20 mouse cellular contexts compared by ENCODE assay signal in genomic region chr2:68879071-68879651, GRCm38 (mm10). TPM values are rescaled to one million over a fixed set of nuclear protein-coding genes. Genes with fewer than 3 reads are reported as not detected.
DNase-seq lines count a peak whose midpoint lies in the region; ATAC-seq and TF ChIP-seq lines count a peak whose summit lies in the region.
"Had no signal": no experiment of that assay in that cellular context is flagged by ENCODE, and none has a peak within 500 bp of the region (broad histone marks: within the 10 kb centered on the region; RNA-seq: fewer than 3 reads in every experiment).

No protein-coding gene starts in this region.

- H3ac ChIP-seq in C2C12 (ENCODE audit: control insufficient read depth, insufficient read length, low read depth): no peak overlapping the region

- H3K9me3 ChIP-seq in intestine, embryonic 14.5 days (ENCODE audit: control insufficient read depth, low read length): no peaks in the 10 kb centered on the region
- no peaks in the 10 kb centered on the region for H3K9me3 ChIP-seq in forebrain, embryonic 11.5 days (ENCODE audit: control insufficient read depth, low read length)
- H3K9me3 ChIP-seq: heart, embryonic 10.5 days; midbrain, embryonic 12.5 days had no signal

- peaks cover 36% of the 10 kb centered on the region for H3K79me3 ChIP-seq in C2C12 (ENCODE audit: low read depth)

- peaks cover 86% of the 10 kb centered on the region for H3K79me2 ChIP-seq in C2C12 (ENCODE audit: control insufficient read depth, insufficient read depth)

- H3K27ac ChIP-seq in intestine, embryonic 14.5 days (ENCODE audit: low read depth): no peak overlapping the region
- H3K27ac ChIP-seq in forebrain, embryonic 11.5 days (ENCODE audit: low read depth, low read length): no peak overlapping the region
- H3K27ac ChIP-seq: embryonic facial prominence, embryonic 12.5 days; heart, embryonic 10.5 days; hindbrain, embryonic 14.5 days; midbrain, embryonic 12.5 days had no signal

- H3K4me1 ChIP-seq in intestine, embryonic 14.5 days (replicated peaks; ENCODE audit: control insufficient read depth, insufficient read depth, low read length): no peaks in the 10 kb centered on the region
- no peaks in the 10 kb centered on the region for H3K4me1 ChIP-seq in forebrain, embryonic 11.5 days (replicated peaks; ENCODE audit: control insufficient read depth, insufficient read depth, low read length)

- no peaks in the 10 kb centered on the region for H3K27me3 ChIP-seq in C2C12 (ENCODE audit: control insufficient read depth, insufficient read depth, insufficient read length)
- H3K27me3 ChIP-seq in intestine, embryonic 14.5 days (replicated peaks; ENCODE audit: control insufficient read depth, insufficient read depth, low read length): no peaks in the 10 kb centered on the region
- H3K27me3 ChIP-seq in forebrain, embryonic 11.5 days (ENCODE audit: control insufficient read depth, insufficient read depth, low read length): no peaks in the 10 kb centered on the region
- H3K27me3 ChIP-seq: embryonic facial prominence, embryonic 12.5 days; midbrain, embryonic 12.5 days had no signal

- H3K4me2 ChIP-seq in intestine, embryonic 14.5 days (ENCODE audit: low read length): no peak overlapping the region
- no peak overlapping the region for H3K4me2 ChIP-seq in forebrain, embryonic 11.5 days (ENCODE audit: low read depth, low read length, severe bottlenecking)
- H3K4me2 ChIP-seq: embryonic facial prominence, embryonic 12.5 days; hindbrain, embryonic 14.5 days; midbrain, embryonic 12.5 days had no signal

- ATAC-seq in intestine, embryonic 14.5 days (replicated peaks; ENCODE audit: low FRiP score, low TSS enrichment, low read depth): 0 out of 2 replicates have a peak, but pooled peaks have one; percentile 43
- no peak for ATAC-seq in forebrain, embryonic 11.5 days (replicated peaks; ENCODE audit: low FRiP score)
- ATAC-seq: forebrain, postnatal 0 days had no signal

- WGBS in intestine, embryonic 14.5 days: 90% methylated on average over 4 of the region's 4 CpGs
- 91% methylated on average over 4 of the region's 4 CpGs for WGBS in forebrain, embryonic 11.5 days

- H3K9ac ChIP-seq in intestine, embryonic 14.5 days (ENCODE audit: low read length): no peak overlapping the region
- H3K9ac ChIP-seq in forebrain, embryonic 11.5 days (ENCODE audit: low read length): no peak overlapping the region
- H3K9ac ChIP-seq: embryonic facial prominence, embryonic 12.5 days; forebrain, postnatal 0 days; hindbrain, embryonic 14.5 days; midbrain, embryonic 12.5 days had no signal

- DNase-seq in 3T3-L1 (ENCODE audit: low read depth, low spot score): peak; percentile 57
- DNase-seq in intestine, embryonic 14.5 days (ENCODE audit: low spot score): no peak
- DNase-seq in monocyte, adult 2 months (ENCODE audit: low read depth in 1 of 2, low spot score in 2 of 2): peak; percentile 23 to 35
- DNase-seq in forebrain, embryonic 11.5 days (ENCODE audit: low spot score): no peak
- DNase-seq in cerebellum, postnatal 36 days: no peak
- no peak for DNase-seq in ovary, postnatal 36 days (ENCODE audit: low spot score)
- no peak for DNase-seq in kidney, adult 18-20 months
- DNase-seq: cerebellum, adult 8-10 months; forebrain, postnatal 0 days; gastrocnemius, postnatal 36 days; kidney, adult 11 months; kidney, postnatal 10 days; lung, adult 18-20 months; thymus, postnatal 25 days had no signal

- no peaks in the 10 kb centered on the region for H3K36me3 ChIP-seq in C2C12 (ENCODE audit: control insufficient read depth, insufficient read depth)
- no peaks in the 10 kb centered on the region for H3K36me3 ChIP-seq in intestine, embryonic 14.5 days (ENCODE audit: control insufficient read depth, insufficient read depth, low read length)
- no peaks in the 10 kb centered on the region for H3K36me3 ChIP-seq in forebrain, embryonic 11.5 days (ENCODE audit: control insufficient read depth, insufficient read depth, low read length)
- H3K36me3 ChIP-seq: embryonic facial prominence, embryonic 12.5 days; midbrain, embryonic 12.5 days had no signal

- no peak overlapping the region for H3K4me3 ChIP-seq in C2C12 (ENCODE audit: insufficient read depth, poor library complexity, severe bottlenecking)
- H3K4me3 ChIP-seq in intestine, embryonic 14.5 days (ENCODE audit: low read depth, low read length): no peak overlapping the region
- H3K4me3 ChIP-seq in forebrain, embryonic 11.5 days (ENCODE audit: low read depth, low read length): no peak overlapping the region
- H3K4me3 ChIP-seq: embryonic facial prominence, embryonic 12.5 days; erythroblast, embryonic 14.5 days; heart, embryonic 10.5 days; midbrain, embryonic 12.5 days had no signal

- TF ChIP-seq CTCF in C2C12 (IDR thresholded peaks at IDR 0.05; ENCODE audit: control insufficient read depth, insufficient read depth, insufficient read length): no peak

TF ChIP-seq in C2C12, 6 proteins besides CTCF, POLR2A, EP300 and RAD21:
- TF ChIP-seq FOSL1 (IDR thresholded peaks at IDR 0.05; ENCODE audit: insufficient read depth, low read length, poor library complexity, severe bottlenecking) (no peak), MYOG (IDR thresholded peaks at IDR 0.05; ENCODE audit: control insufficient read depth, extremely low read depth, insufficient read length) (no peak), MYOD1 (IDR thresholded peaks at IDR 0.05; ENCODE audit: control insufficient read depth, insufficient read length, low read depth) (no peak), MAX (IDR thresholded peaks at IDR 0.05) (no peak), USF1 (IDR thresholded peaks at IDR 0.05; ENCODE audit: low read depth) (peak; percentile 64)

RNA-seq across cellular contexts. Expression of gene Cers6, which starts 17.9 kb away (rescaled TPM):
- polyA plus RNA-seq in C2C12 (2012; fragmentation: generic; extraction: Trizol): 10.3 TPM
- 45.0 and 49.0 TPM in 2 replicates for polyA plus RNA-seq in intestine, embryonic 14.5 days (2014; fragmentation: Nextera tagmentation; extraction: Ambion mirVana)
- polyA plus RNA-seq in forebrain, embryonic 11.5 days (2014; fragmentation: Nextera tagmentation; extraction: Ambion mirVana): 32.3 and 34.6 TPM in 2 replicates

Comparison
In these comparisons a context has a peak if more than half of its experiments do, and no peak if none do; other contexts are left out.
1. DNase-seq: peak in 3T3-L1 (single experiment) and monocyte, adult 2 months (2 of 2); none in intestine, embryonic 14.5 days (single experiment), forebrain, embryonic 11.5 days (single experiment), cerebellum, postnatal 36 days (0 of 2), ovary, postnatal 36 days (single experiment) and kidney, adult 18-20 months (single experiment).